Mouse (Mus musculus): ENCODE measurements at regions not wholly inside any gene's neighbourhood (a gene's known extent, or its start where the extent isn't known, plus 50 kb on each side); places are given as distances from the start of the nearest gene placed in this dataset.
A peak's percentile ranks its signal among the peaks of the same experiment; 100 is the strongest.

DNA sequence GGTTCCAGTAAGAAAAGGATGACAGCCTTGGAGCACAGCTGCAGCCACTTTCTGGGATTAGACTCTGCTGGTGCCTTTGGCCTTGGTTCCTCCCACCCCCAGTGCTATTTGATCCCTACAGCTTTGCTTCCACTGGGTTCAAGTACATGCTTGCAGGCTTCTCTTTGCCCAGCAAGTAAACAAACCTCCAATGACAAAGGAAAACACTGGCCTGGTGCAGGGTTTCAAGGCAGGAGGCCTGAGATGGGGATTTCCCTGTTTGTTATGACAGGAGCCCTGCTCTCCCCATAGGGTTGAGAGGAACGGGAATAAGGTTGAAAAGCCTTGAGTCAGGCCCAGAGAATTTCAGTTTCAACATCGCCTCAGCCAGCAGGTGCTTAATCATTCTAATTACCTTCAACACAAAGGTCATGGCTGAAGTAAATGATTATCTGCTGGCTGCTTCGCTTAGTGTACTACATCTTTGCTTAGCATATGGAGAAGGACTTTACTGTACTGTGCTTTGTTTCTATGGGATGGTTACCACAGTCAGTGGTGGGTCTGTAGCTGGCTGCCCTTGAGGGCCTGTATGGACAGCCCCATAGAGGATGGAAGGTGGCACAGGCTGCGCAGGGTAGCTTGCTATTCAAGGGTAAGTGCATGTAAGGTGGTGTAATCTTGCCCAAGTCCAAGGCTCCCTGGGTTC lies 142.2 kb upstream of the Serp2 start:
- ATAC-seq (replicated peaks; ENCODE audit: low FRiP score, low TSS enrichment, poor library complexity, severe bottlenecking): no peak

- no peak for ATAC-seq (replicated peaks; ENCODE audit: low FRiP score, low TSS enrichment, poor library complexity, severe bottlenecking)
Measured at GRCm38 (mm10) chr14:76696729-76697128, 140.0 kb upstream of the Serp2 start.

- peak; percentile 59; the same call in 1 of the 2 replicates for ATAC-seq (replicated peaks; ENCODE audit: low FRiP score, low TSS enrichment, poor library complexity, severe bottlenecking)
Measured at GRCm38 (mm10) chr14:76695691-76696355, 139.1 kb upstream of the Serp2 start.

- no peak for ATAC-seq (replicated peaks; ENCODE audit: low FRiP score, low TSS enrichment, poor library complexity, severe bottlenecking)
Measured at GRCm38 (mm10) chr14:76694894-76695293, 138.2 kb upstream of the Serp2 start.

GRCm38 (mm10) chr14:76693351-76694317 lies 136.9 kb upstream of the Serp2 start:
- ATAC-seq (replicated peaks; ENCODE audit: low FRiP score, low TSS enrichment, poor library complexity, severe bottlenecking): peak; percentile 47; the same call in 1 of the 2 replicates

DNA sequence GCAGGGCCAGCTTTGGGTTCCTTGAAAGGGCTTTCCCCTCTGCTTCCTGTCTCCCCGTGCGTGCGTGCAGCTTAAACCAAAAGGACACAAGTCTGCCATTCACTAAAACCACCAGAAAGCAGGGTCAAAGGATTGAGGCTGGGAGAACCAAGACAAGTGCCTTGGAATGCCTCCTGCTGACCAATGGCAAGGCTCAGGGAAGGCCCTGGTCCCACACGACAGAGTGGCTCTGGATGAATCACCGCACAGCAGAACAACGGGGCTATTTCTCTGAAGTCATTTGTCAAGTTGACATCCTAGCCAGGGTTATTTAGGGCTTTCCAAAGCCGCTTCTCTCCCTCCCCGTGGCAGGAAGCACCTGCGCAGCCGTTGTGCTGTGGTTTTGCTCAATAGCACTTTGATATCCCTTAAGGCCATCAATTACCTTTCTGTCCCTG lies 131.3 kb upstream of the Serp2 start:
- 0 out of 2 replicates have a peak, but pooled peaks have one; percentile 19 for ATAC-seq (replicated peaks; ENCODE audit: low FRiP score, low TSS enrichment, poor library complexity, severe bottlenecking)

DNA sequence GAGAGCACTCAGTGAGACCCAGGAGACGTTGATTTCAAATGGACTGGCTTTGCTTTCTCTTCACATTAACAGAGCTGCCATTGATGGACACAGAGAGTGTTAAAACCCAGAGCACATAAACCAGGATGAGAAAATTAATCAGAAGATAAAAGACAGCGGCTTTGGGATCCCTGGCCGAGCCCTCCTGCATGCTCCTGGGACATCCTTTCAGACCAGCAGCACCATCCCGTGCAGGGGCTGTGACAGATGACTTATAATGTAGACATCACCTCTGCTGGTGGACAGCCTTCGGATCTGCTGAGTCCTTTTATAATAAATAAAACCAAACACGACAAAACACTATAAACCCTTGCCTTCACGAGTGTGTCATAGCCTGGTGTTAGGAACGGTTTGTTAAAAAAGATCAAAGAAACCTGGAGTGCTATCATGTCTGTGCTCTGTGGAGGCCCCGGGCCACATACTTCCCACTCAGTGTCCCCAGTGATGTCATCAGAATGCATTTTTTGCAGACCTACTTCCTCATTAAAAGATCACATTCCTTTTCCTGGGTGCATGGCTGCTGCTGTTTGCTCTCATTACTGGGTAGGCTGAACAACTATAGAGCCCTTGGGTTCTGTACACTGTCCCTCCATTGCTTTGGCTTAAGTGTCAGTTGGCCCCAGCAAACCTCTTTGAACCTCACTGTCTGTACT lies 130.2 kb upstream of the Serp2 start:
- no peak for ATAC-seq (replicated peaks; ENCODE audit: low FRiP score, low TSS enrichment, poor library complexity, severe bottlenecking)

- ATAC-seq (replicated peaks; ENCODE audit: low FRiP score, low TSS enrichment, poor library complexity, severe bottlenecking): no peak
Measured at GRCm38 (mm10) chr14:76685830-76686761, 129.4 kb upstream of the Serp2 start.

GRCm38 (mm10) chr14:76684327-76684726 lies 127.6 kb upstream of the Serp2 start:
- no peak for ATAC-seq (replicated peaks; ENCODE audit: low FRiP score, low TSS enrichment, poor library complexity, severe bottlenecking)

- no peak for ATAC-seq (replicated peaks; ENCODE audit: low FRiP score, low TSS enrichment, poor library complexity, severe bottlenecking)
Measured at GRCm38 (mm10) chr14:76681581-76682377, 125.1 kb upstream of the Serp2 start.

DNA sequence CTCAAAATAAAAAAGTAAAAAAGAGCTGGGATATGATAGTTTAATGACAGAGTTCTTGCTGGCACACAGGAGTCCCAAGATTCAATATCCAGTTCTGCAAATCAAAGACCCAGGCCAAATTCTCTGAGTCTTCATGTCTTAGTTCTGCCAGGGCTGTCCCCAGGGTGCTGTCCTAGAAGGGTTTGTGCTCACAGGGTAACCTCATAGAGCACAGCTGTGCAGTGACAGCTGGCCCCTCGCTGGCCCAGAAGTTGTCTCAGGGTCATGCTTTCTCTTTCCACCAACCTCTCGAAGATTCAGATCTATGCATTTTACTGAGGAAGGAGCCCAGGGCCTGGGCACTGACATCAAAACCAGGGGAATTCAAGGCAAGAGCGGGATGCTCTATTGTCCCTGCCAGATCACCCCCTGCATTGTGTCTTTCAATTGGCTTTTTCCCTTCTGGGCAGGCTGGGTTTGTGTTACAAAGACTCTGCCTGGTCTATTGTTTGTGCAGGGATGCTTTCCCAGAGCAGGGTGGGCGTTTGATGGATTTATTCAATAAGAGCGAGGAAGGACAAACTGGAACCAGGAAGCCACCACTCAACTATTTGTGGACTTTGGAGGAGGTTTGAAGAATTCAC lies 121.9 kb upstream of the Serp2 start:
- ATAC-seq (replicated peaks; ENCODE audit: low FRiP score, low TSS enrichment, poor library complexity, severe bottlenecking): no peak

- ATAC-seq (replicated peaks; ENCODE audit: low FRiP score, low TSS enrichment, poor library complexity, severe bottlenecking): no peak
Measured at GRCm38 (mm10) chr14:76674949-76675348, 118.3 kb upstream of the Serp2 start.

- peak; percentile 47 for ATAC-seq (replicated peaks; ENCODE audit: low FRiP score, low TSS enrichment, poor library complexity, severe bottlenecking)
Measured at GRCm38 (mm10) chr14:76673671-76674331, 117.1 kb upstream of the Serp2 start.

DNA sequence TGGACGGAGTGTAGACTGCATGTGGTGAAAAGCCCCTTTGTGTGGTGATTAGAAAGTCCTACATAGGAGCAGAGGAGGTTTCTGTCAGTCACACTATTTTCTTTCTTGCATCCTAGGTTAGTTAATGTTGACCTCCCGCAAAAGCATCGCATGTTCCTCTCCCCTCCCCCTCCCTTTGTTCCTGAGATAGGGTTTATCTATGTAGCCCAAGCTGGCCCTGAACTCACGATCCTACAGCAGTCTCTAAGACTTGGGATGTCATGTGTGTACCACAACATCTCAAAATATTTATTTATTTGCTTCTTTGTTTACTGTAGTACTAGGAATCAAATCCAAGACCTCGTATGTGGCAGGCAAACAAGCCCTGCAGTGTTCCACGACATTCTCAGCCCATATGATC lies 116.2 kb upstream of the Serp2 start:
- ATAC-seq (replicated peaks; ENCODE audit: low FRiP score, low TSS enrichment, poor library complexity, severe bottlenecking): peak; percentile 23; the same call in 1 of the 2 replicates

- ATAC-seq (replicated peaks; ENCODE audit: low FRiP score, low TSS enrichment, poor library complexity, severe bottlenecking): peak; percentile 41
Measured at GRCm38 (mm10) chr14:76672442-76672841, 115.8 kb upstream of the Serp2 start.

DNA sequence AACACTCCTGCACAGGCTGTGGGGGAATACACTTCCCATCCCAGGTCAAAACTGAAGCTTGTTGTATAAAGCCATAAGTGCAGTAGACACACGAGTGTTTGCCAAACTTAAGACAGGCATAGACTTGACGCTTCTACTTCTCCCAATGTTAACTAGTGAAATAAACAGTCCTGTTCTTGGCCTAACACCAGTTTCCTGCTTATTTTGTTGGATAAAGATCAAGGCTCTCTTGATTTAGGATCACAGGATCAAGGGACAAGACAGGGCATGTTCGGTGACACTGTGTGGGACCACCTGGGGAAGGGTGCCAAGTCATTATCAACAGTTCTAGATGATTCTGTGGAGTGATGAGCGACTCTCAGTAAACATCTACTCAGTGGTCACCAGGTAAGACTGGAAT lies 114.3 kb upstream of the Serp2 start:
- ATAC-seq (replicated peaks; ENCODE audit: low FRiP score, low TSS enrichment, poor library complexity, severe bottlenecking): no peak

All from megakaryocyte-erythroid progenitor cell, adult 5-6 weeks (primary cell).